Mouse (Mus musculus): Measurements from ENCODE around the gene Tph2. TPM values are rescaled to one million over a fixed set of nuclear protein-coding genes. Genes with fewer than 3 reads are reported as not detected.

Gene Tph2
- polyA plus RNA-seq, 1 experiment from 2014 or later: not detected

DNA sequence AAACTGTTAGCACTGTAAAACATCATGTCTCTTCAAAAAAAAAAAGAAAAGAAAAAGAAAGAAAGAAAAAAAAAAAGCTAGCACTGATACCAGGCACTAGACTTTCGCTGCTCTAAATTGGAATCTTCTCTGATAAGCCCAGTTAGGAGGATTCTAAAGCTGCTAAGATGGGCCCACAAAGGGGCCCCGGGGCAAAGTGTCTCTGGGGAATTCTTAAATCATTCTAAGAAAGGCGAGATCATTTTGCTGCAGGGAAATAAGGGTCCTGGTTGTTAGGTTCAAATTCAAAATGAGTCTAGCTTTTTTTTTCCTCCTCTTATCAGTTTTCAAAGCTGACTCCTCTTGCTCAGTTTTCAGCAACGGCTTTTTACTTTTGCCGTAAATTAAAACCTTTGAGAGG, 59.3 kb downstream of the Tph2 start:
- Histone ChIP-seq H3K4me1 (peaks cover 13% of the 10 kb centered on the region), H3K36me3 (replicated peaks) (no peaks in the 10 kb centered on the region), H3K9me3 (no peaks in the 10 kb centered on the region), H3K27me3 (no peaks in the 10 kb centered on the region), H3K9ac (no peak overlapping the region), H3K4me2 (peak overlapping the region; percentile 15; the same call in 1 of the 2 replicates), H3K27ac (no peak overlapping the region), H3K4me3 (replicated peaks) (no peak overlapping the region)
- no peak for ATAC-seq (ENCODE audit: low FRiP score)
- 29% methylated on average over 5 of the region's 5 CpGs for WGBS

DNA sequence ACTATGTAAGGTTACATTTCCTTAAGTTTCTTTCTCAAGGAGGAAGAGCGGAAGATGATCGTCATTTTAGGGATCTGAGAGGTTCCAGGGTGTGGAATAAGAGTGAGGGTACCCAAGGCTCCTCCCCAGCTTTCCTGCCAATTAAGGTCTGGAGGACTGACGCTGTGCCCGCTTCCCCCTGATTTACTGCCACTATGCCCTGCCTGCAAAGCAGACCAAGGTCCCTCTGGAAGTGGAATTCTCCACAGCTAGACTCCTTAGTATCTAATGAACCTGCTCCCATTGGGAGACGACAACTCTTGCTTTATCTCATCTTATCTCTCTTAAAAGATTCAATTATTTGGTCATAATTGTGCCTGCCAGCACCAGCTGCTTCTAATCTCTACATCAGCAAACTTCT, 59.8 kb downstream of the Tph2 start:
- ATAC-seq (ENCODE audit: low FRiP score): peak; percentile 52; the same call in 1 of the 2 replicates
- 58% methylated on average over 5 of the region's 5 CpGs for WGBS
- H3K4me1 ChIP-seq: peaks cover 13% of the 10 kb centered on the region
- no peak overlapping the region for H3K27ac ChIP-seq
- H3K27me3 ChIP-seq: no peaks in the 10 kb centered on the region
- H3K36me3 ChIP-seq (replicated peaks): no peaks in the 10 kb centered on the region
- H3K4me3 ChIP-seq (replicated peaks): no peak overlapping the region
- H3K9me3 ChIP-seq: no peaks in the 10 kb centered on the region
- H3K9ac ChIP-seq: no peak overlapping the region
- no peak overlapping the region for H3K4me2 ChIP-seq

DNA sequence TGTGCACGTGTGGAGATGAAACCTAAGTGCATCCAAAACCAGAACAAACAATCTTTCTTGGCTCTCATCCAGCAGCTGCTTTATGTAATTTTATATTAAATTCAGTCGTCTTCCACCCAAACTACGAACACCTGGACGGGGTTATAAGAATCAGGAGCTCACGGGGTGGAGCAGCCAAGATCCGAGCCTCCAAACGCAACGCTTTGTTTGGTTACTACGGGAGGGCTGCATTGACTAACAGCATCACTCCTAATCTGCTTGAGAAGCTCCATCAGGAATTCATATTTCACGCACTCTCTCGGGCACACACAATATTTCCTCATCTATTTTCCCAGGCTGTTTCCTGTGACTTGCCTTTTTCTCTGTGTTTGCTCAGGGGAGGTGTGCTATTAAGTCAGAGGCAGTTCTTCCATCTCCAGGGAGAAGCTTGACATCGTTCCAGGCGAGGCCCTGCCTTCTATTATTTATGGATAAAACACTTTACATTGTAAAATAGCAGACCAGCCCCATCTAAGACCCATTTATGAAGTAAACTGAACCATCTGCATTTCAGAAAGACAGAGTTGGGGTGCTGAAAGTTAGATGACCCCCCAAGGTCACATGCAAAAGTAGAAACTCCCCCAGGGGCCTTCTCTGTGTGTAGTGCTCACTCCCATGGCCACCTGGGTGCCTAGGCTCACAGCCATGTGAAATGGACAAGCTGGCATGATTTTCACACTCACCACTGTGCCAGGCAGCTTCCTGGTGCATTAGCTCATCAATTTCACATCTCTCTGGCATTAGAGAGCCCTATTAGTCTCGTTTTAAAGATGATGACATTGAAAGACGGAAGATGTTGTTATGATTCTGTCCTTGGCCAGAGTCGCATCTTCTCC, 76.9 kb downstream of the Tph2 start:
- H3K27me3 ChIP-seq: no peaks in the 10 kb centered on the region
- no peak overlapping the region for H3K9ac ChIP-seq
- ATAC-seq (ENCODE audit: low FRiP score): no peak
- no peaks in the 10 kb centered on the region for H3K4me1 ChIP-seq
- no peak overlapping the region for H3K4me3 ChIP-seq (replicated peaks)
- no peaks in the 10 kb centered on the region for H3K9me3 ChIP-seq
- no peak overlapping the region for H3K4me2 ChIP-seq
- no peak overlapping the region for H3K27ac ChIP-seq
- no peaks in the 10 kb centered on the region for H3K36me3 ChIP-seq (replicated peaks)
- WGBS: 84% methylated on average over 16 of the region's 16 CpGs

- WGBS: 71% methylated on average over 8 of the region's 8 CpGs
- H3K36me3 ChIP-seq (replicated peaks): no peaks in the 10 kb centered on the region
- H3K4me3 ChIP-seq (replicated peaks): no peak overlapping the region
- H3K27me3 ChIP-seq: no peaks in the 10 kb centered on the region
- no peak overlapping the region for H3K27ac ChIP-seq
- no peaks in the 10 kb centered on the region for H3K4me1 ChIP-seq
- ATAC-seq (ENCODE audit: low FRiP score): no peak
- H3K9me3 ChIP-seq: no peaks in the 10 kb centered on the region
- no peak overlapping the region for H3K9ac ChIP-seq
- H3K4me2 ChIP-seq: no peak overlapping the region
Measured at GRCm38 (mm10) chr10:115104175-115104574, 80.6 kb downstream of the Tph2 start.

DNA sequence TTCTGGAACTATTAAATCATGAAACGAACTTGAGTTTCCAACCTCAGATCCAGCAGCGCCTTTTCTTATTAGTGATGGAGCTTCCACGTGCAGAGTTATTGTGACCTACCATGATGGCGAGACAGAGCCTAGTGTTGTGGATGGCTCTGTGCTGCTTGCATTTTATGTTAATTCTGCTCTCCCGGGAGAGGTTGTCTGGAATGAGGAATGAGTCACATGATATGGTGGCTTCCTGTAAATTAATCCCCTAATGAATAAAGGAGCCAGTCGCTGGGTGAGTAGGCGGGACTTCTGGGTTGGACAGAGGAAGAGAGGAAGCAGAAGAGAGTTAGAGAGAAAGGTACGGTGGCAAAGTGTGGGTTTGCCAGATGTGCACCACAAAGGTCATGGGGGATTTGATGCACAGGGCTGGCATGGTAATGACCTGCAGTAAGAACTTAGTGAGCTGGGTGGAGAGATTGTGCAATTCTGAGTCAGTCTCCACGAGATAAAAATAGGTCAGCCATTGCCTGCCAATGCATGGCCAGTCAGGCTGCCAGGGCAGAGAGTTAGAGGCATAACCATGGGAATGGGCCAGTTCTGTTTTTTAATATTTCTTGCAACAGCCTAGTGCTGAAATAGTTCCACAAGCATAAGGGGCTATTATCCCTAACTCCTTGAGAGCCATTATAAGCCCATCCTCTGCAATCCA, 84.8 kb downstream of the Tph2 start:
- ATAC-seq (ENCODE audit: low FRiP score): no peak
- 82% methylated on average over 9 of the region's 9 CpGs for WGBS
- no peak overlapping the region for H3K4me3 ChIP-seq (replicated peaks)
- no peak overlapping the region for H3K4me2 ChIP-seq
- no peak overlapping the region for H3K9ac ChIP-seq
- H3K4me1 ChIP-seq: no peaks in the 10 kb centered on the region
- H3K27me3 ChIP-seq: no peaks in the 10 kb centered on the region
- H3K27ac ChIP-seq: no peak overlapping the region
- no peaks in the 10 kb centered on the region for H3K9me3 ChIP-seq
- H3K36me3 ChIP-seq (replicated peaks): no peaks in the 10 kb centered on the region

GRCm38 (mm10) chr10:115097163-115097562, 87.7 kb downstream of the Tph2 start:
- no peaks in the 10 kb centered on the region for H3K9me3 ChIP-seq
- ATAC-seq (ENCODE audit: low FRiP score): peak; percentile 88
- no peaks in the 10 kb centered on the region for H3K27me3 ChIP-seq
- H3K4me3 ChIP-seq (replicated peaks): no peak overlapping the region
- H3K27ac ChIP-seq: no peak overlapping the region
- no peak overlapping the region for H3K4me2 ChIP-seq
- no peaks in the 10 kb centered on the region for H3K36me3 ChIP-seq (replicated peaks)
- H3K9ac ChIP-seq: no peak overlapping the region
- 13% methylated on average over 5 of the region's 5 CpGs for WGBS
- no peaks in the 10 kb centered on the region for H3K4me1 ChIP-seq

- no peaks in the 10 kb centered on the region for H3K36me3 ChIP-seq (replicated peaks)
- WGBS: 81% methylated on average over 1 of the region's 1 CpGs
- no peak overlapping the region for H3K9ac ChIP-seq
- ATAC-seq (ENCODE audit: low FRiP score): no peak
- H3K27me3 ChIP-seq: no peaks in the 10 kb centered on the region
- no peaks in the 10 kb centered on the region for H3K9me3 ChIP-seq
- H3K4me3 ChIP-seq (replicated peaks): no peak overlapping the region
- no peaks in the 10 kb centered on the region for H3K4me1 ChIP-seq
- H3K27ac ChIP-seq: no peak overlapping the region
- no peak overlapping the region for H3K4me2 ChIP-seq
Measured at GRCm38 (mm10) chr10:115096191-115096590, 88.6 kb downstream of the Tph2 start.

GRCm38 (mm10) chr10:115078232-115078631, 106.6 kb downstream of the Tph2 start:
- ATAC-seq (ENCODE audit: low FRiP score): no peak
- Histone ChIP-seq H3K27ac (no peak overlapping the region), H3K4me3 (replicated peaks) (no peak overlapping the region), H3K9me3 (no peaks in the 10 kb centered on the region), H3K4me1 (no peaks in the 10 kb centered on the region), H3K4me2 (no peak overlapping the region), H3K9ac (no peak overlapping the region), H3K36me3 (replicated peaks) (no peaks in the 10 kb centered on the region), H3K27me3 (no peaks in the 10 kb centered on the region)
- WGBS: 71% methylated on average over 3 of the region's 3 CpGs

GRCm38 (mm10) chr10:115069123-115069911, 115.5 kb downstream of the Tph2 start:
- Histone ChIP-seq H3K36me3 (replicated peaks) (no peaks in the 10 kb centered on the region), H3K4me3 (replicated peaks) (no peak overlapping the region), H3K27me3 (no peaks in the 10 kb centered on the region), H3K9ac (no peak overlapping the region), H3K9me3 (no peaks in the 10 kb centered on the region), H3K4me2 (no peak overlapping the region), H3K27ac (no peak overlapping the region), H3K4me1 (no peaks in the 10 kb centered on the region)
- 69% methylated on average over 8 of the region's 8 CpGs for WGBS
- ATAC-seq (ENCODE audit: low FRiP score): no peak; the same call in 1 of the 2 replicates

DNA sequence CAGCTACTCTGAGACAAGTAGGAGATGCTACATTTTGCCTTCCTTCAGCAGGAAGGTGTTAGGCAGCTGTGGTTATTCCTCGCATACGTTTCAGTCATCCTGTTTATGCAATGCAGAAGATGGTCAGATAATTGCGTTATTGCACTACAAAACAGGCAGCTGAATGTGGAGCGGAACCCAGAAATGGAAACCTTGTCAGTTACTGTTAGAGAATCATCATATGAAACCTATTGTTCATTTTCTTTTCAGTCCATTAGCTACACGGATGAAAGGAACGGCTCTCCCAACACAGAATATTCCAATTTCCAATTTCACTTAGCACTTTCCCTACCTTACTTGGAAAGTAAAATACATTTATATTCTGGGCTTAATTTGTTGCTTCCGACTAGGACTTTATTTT, 120.9 kb downstream of the Tph2 start:
- 91% methylated on average over 7 of the region's 7 CpGs for WGBS
- no peak for ATAC-seq (ENCODE audit: low FRiP score)
- Histone ChIP-seq H3K4me3 (replicated peaks) (no peak overlapping the region), H3K27ac (no peak overlapping the region), H3K36me3 (replicated peaks) (no peaks in the 10 kb centered on the region), H3K9me3 (no peaks in the 10 kb centered on the region), H3K4me1 (no peaks in the 10 kb centered on the region), H3K9ac (no peak overlapping the region), H3K27me3 (no peaks in the 10 kb centered on the region), H3K4me2 (no peak overlapping the region)

GRCm38 (mm10) chr10:115061498-115061897, 123.3 kb downstream of the Tph2 start:
- WGBS: 88% methylated on average over 2 of the region's 2 CpGs
- H3K4me1 ChIP-seq: no peaks in the 10 kb centered on the region

GRCm38 (mm10) chr10:115060759-115061158, 124.1 kb downstream of the Tph2 start:
- no peaks in the 10 kb centered on the region for H3K9me3 ChIP-seq
- H3K4me1 ChIP-seq: no peaks in the 10 kb centered on the region
- 86% methylated on average over 7 of the region's 7 CpGs for WGBS
- H3K36me3 ChIP-seq (replicated peaks): no peaks in the 10 kb centered on the region
- no peak overlapping the region for H3K27ac ChIP-seq
- no peak overlapping the region for H3K9ac ChIP-seq
- no peak overlapping the region for H3K4me3 ChIP-seq (replicated peaks)
- ATAC-seq (ENCODE audit: low FRiP score): no peak
- H3K4me2 ChIP-seq: no peak overlapping the region
- H3K27me3 ChIP-seq: no peaks in the 10 kb centered on the region

More at GRCm38 (mm10) chr10:115061498-115061897, 123.3 kb downstream of the Tph2 start:
- H3K36me3 ChIP-seq (replicated peaks): no peaks in the 10 kb centered on the region
- no peak overlapping the region for H3K4me3 ChIP-seq (replicated peaks)
- H3K9me3 ChIP-seq: no peaks in the 10 kb centered on the region
- H3K4me2 ChIP-seq: no peak overlapping the region
- H3K27ac ChIP-seq: no peak overlapping the region
- no peak for ATAC-seq (ENCODE audit: low FRiP score)
- H3K9ac ChIP-seq: no peak overlapping the region
- H3K27me3 ChIP-seq: no peaks in the 10 kb centered on the region
